Mouse (Mus musculus) neural tube, postnatal 0 days (tissue): ENCODE measurements around the gene Spint3. TPM values are rescaled to one million over a fixed set of nuclear protein-coding genes. Genes with fewer than 3 reads are reported as not detected.

ENCODE experiments used
- polyA plus RNA-seq: library from polyadenylated mRNA; unstranded; fragments of >200 nt; fragmentation: Nextera tagmentation; extraction: Ambion mirVana; gene quantifications from 2 replicates; pipeline ENCODE4 v1.2.1, GENCODE M21; 2015

The Spint3 gene
- not detected in 2 replicates for polyA plus RNA-seq

GRCm38 (mm10) chr2:164573359-164573758, at the start of gene Spint3:
TSS of gene Spint3 (minus strand) at chr2:164573459.

GRCm38 (mm10) chr2:164613471-164613870, 40.2 kb upstream of the Spint3 start, which contains the start of the genes Wfdc6b and Wfdc8:
TSS of gene Wfdc6b (plus strand) at chr2:164613522.
TSS of gene Wfdc8 (minus strand) at chr2:164613626.

GRCm38 (mm10) chr2:164593494-164593893, 20.2 kb upstream of the Spint3 start, which contains the start of gene Eppin:
TSS of gene Eppin (minus strand) at chr2:164593594.

DNA sequence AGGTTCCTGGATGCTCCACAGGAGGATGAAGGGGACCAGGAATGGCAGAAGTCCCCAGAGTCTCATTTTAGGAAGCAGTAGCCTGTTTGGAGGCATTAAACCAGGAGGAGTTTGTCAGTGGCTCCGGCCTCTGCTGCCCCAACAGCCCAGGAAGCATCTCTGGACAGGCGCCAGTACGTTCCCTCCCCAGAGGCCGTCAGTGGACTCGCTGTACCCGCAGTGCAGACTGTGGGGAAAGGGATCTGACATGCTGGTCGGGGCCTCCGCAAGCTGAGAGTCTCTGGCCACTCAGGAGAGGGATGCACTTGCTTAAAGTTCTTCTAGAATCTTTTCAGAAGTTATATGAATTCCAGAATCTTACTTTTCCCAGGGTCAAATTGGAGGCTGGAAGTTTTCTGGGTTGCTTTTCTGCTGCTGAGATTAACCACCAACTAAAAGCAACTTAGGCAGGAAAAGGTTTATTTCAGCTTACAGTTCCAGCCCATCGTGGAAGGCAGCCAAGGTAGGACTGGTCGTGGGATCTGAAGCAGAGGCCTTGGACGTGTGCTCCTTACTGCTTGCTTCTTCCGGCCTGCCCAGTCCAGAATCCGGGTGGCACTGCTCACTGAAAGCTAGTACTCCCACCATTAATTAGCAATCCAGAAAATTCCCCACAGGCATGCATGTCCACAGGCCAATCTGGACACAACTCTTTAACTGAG, 11.9 kb upstream of the Spint3 start, which contains the start of gene Wfdc6a:
Wfdc6a (minus strand) TSS at position 423 of the 701 bp plus-strand sequence.

DNA sequence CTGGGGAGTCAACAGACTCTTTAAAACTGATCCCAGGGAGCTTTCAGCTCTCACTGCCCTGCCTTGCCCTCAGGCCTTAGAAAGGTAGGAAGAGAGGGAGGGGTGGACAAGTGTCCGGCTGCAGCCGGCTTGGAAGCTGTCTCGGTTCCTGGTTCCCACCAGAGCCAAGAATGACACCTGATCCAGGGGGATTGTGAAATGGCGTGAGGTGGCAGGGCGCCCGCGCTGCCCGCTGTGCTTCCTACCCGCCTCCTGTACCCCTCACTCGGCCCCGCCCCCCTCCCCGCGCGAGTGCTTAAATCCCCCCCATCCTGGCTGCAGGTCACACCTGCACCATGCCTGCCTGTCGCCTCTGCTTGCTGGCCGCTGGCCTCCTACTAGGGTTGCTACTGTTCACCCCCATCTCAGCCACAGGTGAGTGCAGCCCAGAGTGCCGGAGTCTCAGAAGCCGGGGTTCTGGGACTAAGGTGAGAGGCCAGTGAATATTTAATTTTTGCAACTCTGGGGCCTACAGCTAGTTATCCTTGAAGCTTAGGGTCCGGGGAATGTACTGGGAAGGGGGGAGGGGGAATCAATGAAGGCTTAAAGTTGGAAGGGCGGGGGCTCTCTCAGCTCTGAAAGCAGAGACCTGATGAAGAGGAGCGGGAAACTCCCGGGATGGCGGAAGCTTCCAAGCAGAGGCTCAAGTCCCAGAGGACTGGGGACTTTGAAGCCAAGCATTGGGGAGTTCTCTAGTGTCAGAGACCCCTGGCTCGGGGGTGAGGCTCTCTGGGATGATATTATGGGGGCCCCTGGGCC, 10.7 kb downstream of the Spint3 start, which contains the start of gene Wfdc2:
Wfdc2 (plus strand) TSS at position 23 of the 798 bp plus-strand sequence.

Other genes starting within 250 kb of the Spint3 start
- gene Svs5, start 240.7 kb downstream of the Spint3 start, polyA plus RNA-seq, result not detected in 2 replicates
- gene Slpi, start 184.4 kb downstream of the Spint3 start, polyA plus RNA-seq, result 0.51 and 1.1 TPM in 2 replicates
- 0.49 and 0.68 TPM in 2 replicates for gene Rbpjl, start 170.3 kb downstream of the Spint3 start, polyA plus RNA-seq
- gene Matn4, start 168.3 kb downstream of the Spint3 start, polyA plus RNA-seq, result 15.4 and 15.8 TPM in 2 replicates
- 42.5 and 43.9 TPM in 2 replicates for gene Sdc4, start 129.6 kb downstream of the Spint3 start, polyA plus RNA-seq
- gene Sys1, start 116.5 kb downstream of the Spint3 start, polyA plus RNA-seq, result 113 and 120 TPM in 2 replicates
- 14.5 and 16.2 TPM in 2 replicates for gene Gm20458, start 112.5 kb downstream of the Spint3 start, polyA plus RNA-seq
- not detected in 2 replicates for gene Trp53tg5, start 99.7 kb downstream of the Spint3 start, polyA plus RNA-seq
- gene Dbndd2, start 87.4 kb downstream of the Spint3 start, polyA plus RNA-seq, result 41.5 and 45.7 TPM in 2 replicates
- gene Pigt, start 75.9 kb downstream of the Spint3 start, polyA plus RNA-seq, result 117 and 135 TPM in 2 replicates
- 0.62 and 0.65 TPM in 2 replicates for gene Wfdc2, start 11.0 kb downstream of the Spint3 start, polyA plus RNA-seq
- gene Wfdc6a, start 12.0 kb upstream of the Spint3 start, polyA plus RNA-seq, result not detected in 2 replicates
- gene Eppin, start 20.1 kb upstream of the Spint3 start, polyA plus RNA-seq, result not detected in 2 replicates
- not detected in 2 replicates for gene Wfdc6b, start 40.1 kb upstream of the Spint3 start, polyA plus RNA-seq
- not detected in 2 replicates for gene Wfdc8, start 40.2 kb upstream of the Spint3 start, polyA plus RNA-seq
- gene Wfdc16, start 65.3 kb upstream of the Spint3 start, polyA plus RNA-seq, result not detected in 2 replicates
- not detected in 2 replicates for gene Wfdc10, start 82.6 kb upstream of the Spint3 start, polyA plus RNA-seq
- gene Wfdc9, start 83.1 kb upstream of the Spint3 start, polyA plus RNA-seq, result not detected in 2 replicates
- not detected in 2 replicates for gene Wfdc11, start 100.6 kb upstream of the Spint3 start, polyA plus RNA-seq
- 0.22 TPM in 1 of 2 replicates, not detected in the other for gene Wfdc13, start 111.6 kb upstream of the Spint3 start, polyA plus RNA-seq
- gene Spint4, start 125.0 kb upstream of the Spint3 start, polyA plus RNA-seq, result not detected in 2 replicates
- gene Spint5, start 141.8 kb upstream of the Spint3 start, polyA plus RNA-seq, result not detected in 2 replicates
- gene Wfdc3, start 172.5 kb upstream of the Spint3 start, polyA plus RNA-seq, result 0.58 and 0.88 TPM in 2 replicates
- 48.0 and 50.3 TPM in 2 replicates for gene Dnttip1, start 172.5 kb upstream of the Spint3 start, polyA plus RNA-seq
- 31.4 and 34.2 TPM in 2 replicates for gene Ube2c, start 196.4 kb upstream of the Spint3 start, polyA plus RNA-seq
- gene Tnnc2, start 206.5 kb upstream of the Spint3 start, polyA plus RNA-seq, result 6.6 and 7.2 TPM in 2 replicates
- gene Snx21, start 212.4 kb upstream of the Spint3 start, polyA plus RNA-seq, result 54.9 and 60.8 TPM in 2 replicates
- 23.8 and 27.3 TPM in 2 replicates for gene Acot8, start 231.4 kb upstream of the Spint3 start, polyA plus RNA-seq
- 10.4 and 10.8 TPM in 2 replicates for gene Zswim3, start 231.6 kb upstream of the Spint3 start, polyA plus RNA-seq
- 24.9 and 26.5 TPM in 2 replicates for gene Zswim1, start 249.2 kb upstream of the Spint3 start, polyA plus RNA-seq